Mouse (Mus musculus) adrenal gland, adult 2 months (tissue): ENCODE measurements around the gene Smim14. TPM values are rescaled to one million over a fixed set of nuclear protein-coding genes. Genes with fewer than 3 reads are reported as not detected.
A peak's percentile ranks its signal among the peaks of the same experiment; 100 is the strongest.

ENCODE experiments used
- DNase-seq: peaks from one replicate; pipeline ENCODE4 v3.0.0; 2021
- polyA plus RNA-seq: library from polyadenylated mRNA; depleted of rRNA; stranded (reverse); fragments of >200 nt; gene quantifications from 2 replicates; pipeline ENCODE4 v1.2.3, GENCODE M21; 2012
- total RNA-seq, 2 experiments: library from RNA; stranded (reverse); gene quantifications; 2 replicates each; pipeline ENCODE4 v1.2.3; 2021

Gene Smim14
- total and polyA plus RNA-seq, 3 experiments, result 142 to 196 (median 177) TPM

DNA sequence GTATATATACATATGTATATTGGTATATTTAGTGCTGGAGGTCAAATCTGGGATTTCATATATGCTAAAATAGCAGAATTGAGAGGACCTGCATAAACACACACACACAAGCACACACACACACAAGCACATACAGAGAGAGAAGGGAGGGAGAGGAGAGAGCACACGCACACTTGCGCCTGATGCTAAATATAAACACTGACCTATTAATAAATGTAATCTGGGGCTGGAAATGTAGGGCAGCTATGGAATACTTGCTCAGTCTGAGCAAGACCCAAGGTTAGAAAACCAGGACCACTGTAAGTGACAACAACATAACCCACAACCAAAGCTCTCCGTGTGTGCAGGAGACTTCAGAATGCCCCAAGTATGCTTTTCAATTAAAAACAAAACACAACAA lies 77.5 kb downstream of the Smim14 start:
- DNase-seq, result no peak

- DNase-seq, result peak; percentile 69
Observed at GRCm38 (mm10) chr5:65457846-65458245, 79.1 kb downstream of the Smim14 start.

- DNase-seq, result no peak
Observed at GRCm38 (mm10) chr5:65457086-65457827, 79.7 kb downstream of the Smim14 start.

DNA sequence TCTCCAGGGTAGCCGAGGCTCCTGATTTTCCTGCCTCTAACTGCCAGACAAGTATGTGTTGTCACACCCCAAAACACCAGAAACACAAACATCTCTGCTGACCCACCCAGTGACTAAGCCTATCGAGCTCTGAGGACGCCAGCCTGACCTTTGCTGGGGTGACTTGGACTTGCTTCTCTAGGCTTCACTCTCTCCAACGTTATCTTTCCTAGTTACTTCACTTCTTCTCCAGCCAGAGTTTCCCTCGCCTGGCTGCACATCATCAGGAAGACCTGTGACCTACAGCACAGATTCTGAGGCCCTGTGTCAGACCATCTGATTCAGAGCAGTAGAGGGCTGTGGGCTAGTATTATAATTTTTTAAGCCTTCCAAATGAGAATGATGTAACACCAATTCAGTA lies 82.2 kb downstream of the Smim14 start:
- DNase-seq, result peak; percentile 72

DNA sequence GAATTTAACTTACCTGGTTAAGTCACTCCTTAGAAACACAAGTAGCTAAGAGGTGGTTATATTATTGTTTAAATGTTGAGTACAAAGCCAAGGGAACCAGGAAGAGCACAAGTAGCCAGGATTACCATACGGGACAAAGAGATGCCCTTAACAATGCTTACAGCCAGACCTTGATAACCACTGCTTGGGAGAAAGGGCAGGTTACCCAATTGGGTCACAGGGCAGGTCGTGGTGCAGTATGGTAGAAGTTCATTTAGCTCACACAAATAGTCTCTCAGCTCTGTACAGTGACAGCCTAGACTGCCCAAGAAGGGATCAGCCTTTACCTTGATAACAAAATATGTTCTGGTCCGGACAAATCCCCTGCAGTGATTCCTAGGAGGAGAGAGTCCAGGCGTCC lies 88.0 kb downstream of the Smim14 start:
- DNase-seq, result no peak

DNA sequence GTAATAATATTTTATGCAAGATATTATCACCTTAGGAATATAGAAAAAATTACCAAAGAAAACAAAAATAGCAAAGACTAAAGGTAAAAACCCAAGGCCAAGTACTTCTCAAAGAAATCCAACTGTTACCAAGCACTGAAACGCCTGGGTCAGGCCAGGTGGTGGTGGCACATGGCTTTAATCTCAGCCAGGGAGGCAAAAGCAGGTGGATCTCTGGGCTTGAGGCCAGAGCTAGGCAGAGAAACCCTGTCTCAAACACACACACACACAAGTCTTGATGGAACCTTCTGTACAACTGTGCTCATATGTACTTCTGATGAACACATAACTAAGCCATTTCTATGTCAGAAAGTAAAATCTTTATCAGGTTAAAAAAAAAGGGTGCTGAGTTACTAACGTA lies 89.2 kb downstream of the Smim14 start:
- no peak for DNase-seq

DNA sequence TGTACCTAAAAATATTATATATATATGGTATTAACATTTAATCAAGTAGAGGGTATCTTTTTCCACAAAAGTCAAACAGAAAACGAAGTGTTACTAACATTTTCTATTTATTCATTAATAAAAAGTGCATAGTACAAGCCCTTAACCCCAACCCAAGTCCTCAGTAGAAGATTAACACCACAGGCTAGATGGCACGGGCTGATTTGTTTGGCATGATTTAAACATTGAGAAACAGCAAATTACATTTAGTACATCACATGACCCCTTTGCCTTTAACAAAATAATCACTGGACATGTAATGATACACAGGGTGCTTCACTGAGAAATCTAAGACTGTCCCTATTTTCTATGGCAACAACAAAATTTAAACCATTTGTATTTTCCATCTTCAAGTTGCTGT lies 90.2 kb downstream of the Smim14 start:
- no peak for DNase-seq

DNA sequence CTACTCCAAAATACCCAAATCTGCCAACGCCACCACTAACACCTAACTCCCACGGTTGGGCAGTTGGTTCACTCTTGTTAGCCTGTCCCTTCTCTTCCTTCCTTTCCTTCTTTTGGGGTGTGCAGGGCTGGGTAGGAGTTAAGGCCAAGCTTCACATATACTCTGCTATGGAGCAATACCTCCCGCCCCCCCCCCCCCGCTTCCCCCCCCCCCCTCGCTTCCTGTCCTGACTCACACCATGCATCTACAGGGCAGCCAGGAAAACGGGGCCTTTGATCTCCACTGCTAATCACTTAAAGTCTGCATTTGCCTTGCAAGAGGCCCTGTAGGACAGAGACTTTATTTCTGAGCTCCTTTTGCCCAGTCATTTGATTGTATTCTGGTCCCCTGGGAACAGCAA lies 92.0 kb downstream of the Smim14 start:
- DNase-seq, result peak; percentile 31

DNA sequence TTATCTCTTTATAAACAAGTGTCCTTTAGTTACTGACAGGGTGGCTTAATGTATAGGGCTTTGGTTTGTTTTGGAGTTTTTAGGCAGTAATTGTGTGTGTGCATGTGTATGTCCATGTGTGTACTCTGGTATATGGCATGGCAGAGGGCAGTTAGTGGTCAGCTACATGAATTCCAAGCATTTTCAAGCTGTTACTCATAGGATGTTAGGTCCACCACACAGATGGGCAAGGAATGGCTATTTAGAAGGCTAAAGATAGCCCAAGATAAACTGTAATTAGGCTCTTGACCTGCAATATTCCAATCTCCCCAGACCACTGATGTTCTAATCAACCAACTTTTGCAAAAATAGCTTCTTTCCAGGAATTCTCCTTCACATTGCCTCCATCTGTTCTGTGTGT lies 98.9 kb downstream of the Smim14 start:
- no peak for DNase-seq

DNA sequence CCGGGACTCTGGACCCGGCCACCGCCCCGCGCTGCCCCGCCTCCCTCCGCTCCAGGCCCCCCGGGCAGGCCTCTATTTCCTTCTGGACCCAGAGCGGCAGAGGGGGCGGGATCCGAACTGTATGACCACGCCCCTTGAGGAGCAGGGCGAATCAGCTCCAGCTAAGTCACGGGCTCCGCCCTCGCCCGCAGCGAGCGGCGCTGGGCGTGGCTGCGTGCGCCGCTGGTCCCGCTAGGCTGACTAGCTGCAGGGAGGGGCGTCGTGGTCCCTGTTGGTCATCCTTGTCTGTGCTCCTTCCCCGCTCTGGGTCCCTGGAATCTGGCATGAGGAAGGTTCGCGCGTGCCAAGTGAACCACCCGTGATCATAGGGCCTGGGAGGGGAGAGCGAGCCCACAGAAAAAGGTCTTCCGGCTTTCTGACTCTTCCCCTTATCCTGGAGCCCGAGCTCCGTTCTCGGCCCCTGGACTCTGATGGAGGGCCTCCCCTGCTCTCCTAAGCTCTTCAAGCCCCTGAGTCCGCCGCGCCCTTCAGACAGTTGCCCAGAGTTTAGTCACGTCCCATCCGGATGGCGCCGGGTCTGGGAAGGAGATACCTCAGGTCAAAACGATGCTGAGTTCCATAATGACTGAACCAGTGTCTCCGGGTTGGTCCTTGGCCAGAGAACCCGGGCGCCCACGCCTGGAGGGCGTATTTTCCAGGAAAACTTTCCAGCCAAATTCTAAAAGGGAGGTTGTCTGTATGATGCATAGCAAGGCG lies 101.0 kb downstream of the Smim14 start, which contains the start of gene Ugdh:
Gene Ugdh (minus strand): TSS at position 144 of the 756 bp plus-strand sequence.
- peak; percentile 99 for DNase-seq

GRCm38 (mm10) chr5:65435363-65435805 lies 101.6 kb downstream of the Smim14 start:
- DNase-seq, result no peak

DNA sequence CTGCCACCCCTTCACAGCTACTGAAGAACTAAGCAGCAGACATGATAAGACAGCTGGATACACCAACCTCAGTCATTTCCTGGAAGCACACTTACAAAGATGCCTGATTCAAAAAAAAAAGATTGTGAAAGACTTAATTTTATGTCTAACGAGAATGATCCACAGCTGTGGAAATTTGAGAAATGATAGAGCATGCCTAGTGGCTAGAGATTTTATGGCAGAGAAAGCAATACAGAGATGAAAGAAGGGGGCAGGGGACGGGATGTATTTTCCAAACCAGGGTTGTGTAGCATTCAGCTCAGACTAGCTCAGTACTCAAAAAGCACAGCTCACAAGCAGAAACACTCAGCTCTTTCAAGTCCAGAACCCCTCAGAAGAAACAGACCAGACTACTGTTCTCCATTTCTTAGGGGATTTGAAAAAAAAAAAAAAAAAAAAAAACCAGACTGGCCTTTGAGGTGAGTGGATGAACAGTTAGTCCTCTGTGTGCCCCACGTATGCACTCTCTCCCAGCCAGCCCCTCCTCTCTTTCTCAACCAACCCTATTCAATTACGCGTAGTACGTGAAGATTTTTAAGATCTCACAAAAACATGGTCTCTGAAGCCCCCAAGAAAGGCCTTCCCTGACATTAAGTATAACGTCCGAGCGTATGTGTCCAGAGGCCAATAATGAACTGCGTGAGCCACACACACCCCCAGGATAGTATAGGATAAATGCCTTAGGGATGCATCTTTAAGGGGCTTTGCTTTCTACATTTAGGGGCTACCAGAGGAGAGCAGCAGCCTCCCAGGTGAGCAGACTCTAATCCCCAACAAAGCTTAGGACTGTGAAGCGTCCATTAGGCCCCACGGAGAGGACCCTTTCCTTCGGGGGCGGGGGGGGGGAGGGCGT lies 102.3 kb downstream of the Smim14 start:
- no peak for DNase-seq

DNA sequence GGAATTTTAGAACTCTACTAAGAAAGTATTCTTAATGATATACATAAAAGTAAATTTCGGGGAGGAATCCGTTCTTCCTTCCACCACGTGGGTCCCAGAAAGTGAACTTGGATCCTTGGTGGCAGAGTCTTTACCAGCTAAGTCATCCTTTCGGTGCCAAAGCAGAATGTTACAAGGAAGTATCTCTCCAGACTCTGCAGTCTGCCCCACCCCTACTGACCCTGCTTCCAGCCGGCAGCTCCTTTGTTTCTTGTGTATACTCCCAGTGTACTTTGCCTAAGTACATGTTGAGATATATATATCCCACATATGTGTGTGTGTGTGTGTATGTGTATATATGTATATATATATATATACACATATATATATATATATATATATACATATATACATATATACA lies 107.5 kb downstream of the Smim14 start:
- no peak for DNase-seq

DNA sequence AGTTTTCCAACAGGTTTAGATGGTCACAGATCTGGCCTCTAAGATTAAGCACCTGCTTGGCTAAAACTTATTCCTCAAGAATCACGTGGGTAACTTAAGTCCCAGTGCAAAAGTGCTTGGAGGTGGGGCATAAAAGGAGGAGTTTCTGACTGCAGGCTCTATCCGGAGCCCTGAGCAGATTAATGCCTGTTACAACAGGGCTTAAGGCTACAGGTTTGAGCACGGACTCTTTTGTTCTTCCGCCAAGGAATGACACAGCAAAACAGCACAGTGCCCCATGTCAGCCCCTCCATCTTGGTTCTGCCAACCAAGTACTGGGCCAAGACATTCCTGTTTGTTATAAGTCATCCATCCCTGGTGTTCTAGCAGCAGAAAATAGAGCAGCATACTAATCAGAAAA lies 108.7 kb downstream of the Smim14 start:
- no peak for DNase-seq

DNA sequence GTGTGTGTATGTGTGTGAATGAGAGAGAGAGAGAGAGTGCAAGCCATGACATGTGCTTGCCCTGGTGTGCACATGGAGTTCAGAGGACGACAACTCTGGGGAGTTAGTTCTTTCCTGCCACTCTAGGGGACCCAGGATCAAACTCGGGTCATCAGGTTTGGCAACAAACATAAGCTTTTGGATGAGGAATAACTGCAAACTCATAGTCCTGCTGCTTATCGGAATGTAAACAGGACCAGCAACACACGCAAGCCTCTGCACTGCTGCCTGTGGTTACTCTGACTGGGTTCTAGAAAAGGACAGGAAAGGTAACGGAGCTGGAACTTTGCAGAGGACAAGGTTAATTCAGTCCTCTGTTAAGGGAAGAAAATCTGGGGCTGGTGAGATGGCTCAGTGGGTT lies 111.7 kb downstream of the Smim14 start:
- DNase-seq, result no peak

- DNase-seq, result peak; percentile 49
Observed at GRCm38 (mm10) chr5:65424215-65424614, 112.8 kb downstream of the Smim14 start.

DNA sequence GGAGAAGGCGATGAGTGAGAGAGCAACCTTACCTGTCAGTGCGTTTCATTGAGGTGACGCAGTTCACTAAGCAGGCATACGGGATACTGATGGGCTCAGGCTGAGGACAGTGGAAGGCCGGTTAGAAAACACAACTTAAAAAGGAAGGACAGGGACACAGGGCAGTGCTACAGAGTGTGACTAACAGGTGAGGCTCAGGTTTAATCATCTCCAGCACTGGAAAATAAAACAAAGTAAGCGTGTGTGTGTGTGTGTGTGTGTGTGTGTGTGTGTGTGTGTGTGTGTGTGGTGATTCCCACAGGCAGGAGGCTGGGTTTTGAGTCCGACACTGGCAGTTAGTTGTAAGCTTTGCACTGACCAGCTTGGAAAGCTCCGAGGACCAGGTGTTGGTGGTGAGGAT lies 114.2 kb downstream of the Smim14 start:
- DNase-seq, result no peak

DNA sequence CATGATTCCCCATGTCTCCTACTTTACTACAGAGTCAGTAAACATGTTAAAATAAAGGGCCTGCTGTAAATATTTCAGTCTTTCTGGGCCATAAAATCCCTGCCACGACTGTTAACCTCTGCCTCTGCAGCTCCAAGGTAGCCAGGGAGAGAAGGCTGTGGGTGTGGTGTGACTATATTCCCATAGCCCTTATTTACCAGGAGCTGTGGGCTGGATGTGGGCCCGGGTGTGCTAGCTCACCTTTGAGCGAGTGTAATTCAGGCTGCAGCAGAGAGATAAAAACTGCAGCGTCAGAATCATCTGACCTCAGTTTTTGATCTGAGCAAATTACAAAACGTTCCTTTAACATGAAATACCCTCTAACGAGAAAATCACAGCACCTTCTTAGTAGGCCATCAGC lies 116.2 kb downstream of the Smim14 start:
- no peak for DNase-seq

GRCm38 (mm10) chr5:65419136-65419535 lies 117.8 kb downstream of the Smim14 start:
- DNase-seq, result no peak

GRCm38 (mm10) chr5:65415653-65416458 lies 121.1 kb downstream of the Smim14 start:
- no peak for DNase-seq

DNA sequence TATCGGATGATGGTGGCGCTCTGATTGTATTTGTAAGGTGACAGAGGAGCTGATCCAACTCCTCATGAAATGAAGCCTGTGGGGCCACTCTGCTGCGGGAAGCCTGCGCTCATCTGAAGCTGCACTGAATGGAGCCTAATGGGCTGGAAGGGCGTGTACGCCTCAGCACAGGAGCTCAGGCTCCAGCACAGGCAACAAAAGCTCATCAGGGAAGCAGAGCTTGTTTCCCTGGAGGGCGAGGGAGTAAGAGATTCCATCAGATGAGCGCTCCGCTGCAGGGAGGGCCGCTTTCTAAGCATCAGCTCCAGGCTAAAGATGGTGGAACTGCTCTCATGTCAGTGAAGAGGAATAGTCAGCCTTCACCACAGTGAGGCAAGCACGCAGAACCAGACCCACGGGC lies 129.0 kb downstream of the Smim14 start:
- DNase-seq, result no peak
